Mouse (Mus musculus): Measurements from ENCODE around the gene Adam15.

Gene Adam15

GRCm38 (mm10) chr3:89322514-89323165, 27.2 kb downstream of the Adam15 start, which contains the start of gene Efna3:
Gene Efna3, minus strand, starts transcription at chr3:89322965.
- peak; percentile 82 for DNase-seq (ENCODE audit: low read depth, low spot score)

GRCm38 (mm10) chr3:89322131-89322500, 27.7 kb downstream of the Adam15 start:
- DNase-seq (ENCODE audit: low read depth, low spot score), result no peak

- no peak for DNase-seq (ENCODE audit: low read depth, low spot score)
Observed at GRCm38 (mm10) chr3:89321183-89322130, 28.3 kb downstream of the Adam15 start.

- peak; percentile 85 for DNase-seq (ENCODE audit: low read depth, low spot score)
Observed at GRCm38 (mm10) chr3:89320581-89321182, 29.1 kb downstream of the Adam15 start.

GRCm38 (mm10) chr3:89319591-89320350, 30.0 kb downstream of the Adam15 start:
- no peak for DNase-seq (ENCODE audit: low read depth, low spot score)

GRCm38 (mm10) chr3:89318971-89319590, 30.7 kb downstream of the Adam15 start:
- DNase-seq (ENCODE audit: low read depth, low spot score), result no peak

- no peak for DNase-seq (ENCODE audit: low read depth, low spot score)
Observed at GRCm38 (mm10) chr3:89318316-89318715, 31.5 kb downstream of the Adam15 start.

GRCm38 (mm10) chr3:89317246-89317645, 32.5 kb downstream of the Adam15 start:
- no peak for DNase-seq (ENCODE audit: low read depth, low spot score)

GRCm38 (mm10) chr3:89316833-89317232, 33.0 kb downstream of the Adam15 start:
- DNase-seq (ENCODE audit: low read depth, low spot score), result peak; percentile 94

GRCm38 (mm10) chr3:89315930-89316831, 33.6 kb downstream of the Adam15 start:
- DNase-seq (ENCODE audit: low read depth, low spot score), result no peak

- DNase-seq (ENCODE audit: low read depth, low spot score), result peak; percentile 83
Observed at GRCm38 (mm10) chr3:89315195-89315929, 34.4 kb downstream of the Adam15 start.

- no peak for DNase-seq (ENCODE audit: low read depth, low spot score)
Observed at GRCm38 (mm10) chr3:89314791-89315190, 35.0 kb downstream of the Adam15 start.

GRCm38 (mm10) chr3:89314340-89314739, 35.5 kb downstream of the Adam15 start:
- no peak for DNase-seq (ENCODE audit: low read depth, low spot score)

- DNase-seq (ENCODE audit: low read depth, low spot score), result peak; percentile 77
Observed at GRCm38 (mm10) chr3:89308089-89308488, 41.7 kb downstream of the Adam15 start.

GRCm38 (mm10) chr3:89305551-89306325, 44.1 kb downstream of the Adam15 start:
- no peak for DNase-seq (ENCODE audit: low read depth, low spot score)

- no peak for DNase-seq (ENCODE audit: low read depth, low spot score)
Observed at GRCm38 (mm10) chr3:89305105-89305504, 44.7 kb downstream of the Adam15 start.

- DNase-seq (ENCODE audit: low read depth, low spot score), result no peak
Observed at GRCm38 (mm10) chr3:89304440-89304839, 45.4 kb downstream of the Adam15 start.

- DNase-seq (ENCODE audit: low read depth, low spot score), result no peak
Observed at GRCm38 (mm10) chr3:89300514-89300913, 49.3 kb downstream of the Adam15 start.

- no peak for DNase-seq (ENCODE audit: low read depth, low spot score)
Observed at GRCm38 (mm10) chr3:89300071-89300470, 49.7 kb downstream of the Adam15 start.

All from forelimb bud, embryonic 11.5 days (tissue).